Mouse (Mus musculus): Measurements from ENCODE around the gene Ms4a10.

The Ms4a10 gene

DNA sequence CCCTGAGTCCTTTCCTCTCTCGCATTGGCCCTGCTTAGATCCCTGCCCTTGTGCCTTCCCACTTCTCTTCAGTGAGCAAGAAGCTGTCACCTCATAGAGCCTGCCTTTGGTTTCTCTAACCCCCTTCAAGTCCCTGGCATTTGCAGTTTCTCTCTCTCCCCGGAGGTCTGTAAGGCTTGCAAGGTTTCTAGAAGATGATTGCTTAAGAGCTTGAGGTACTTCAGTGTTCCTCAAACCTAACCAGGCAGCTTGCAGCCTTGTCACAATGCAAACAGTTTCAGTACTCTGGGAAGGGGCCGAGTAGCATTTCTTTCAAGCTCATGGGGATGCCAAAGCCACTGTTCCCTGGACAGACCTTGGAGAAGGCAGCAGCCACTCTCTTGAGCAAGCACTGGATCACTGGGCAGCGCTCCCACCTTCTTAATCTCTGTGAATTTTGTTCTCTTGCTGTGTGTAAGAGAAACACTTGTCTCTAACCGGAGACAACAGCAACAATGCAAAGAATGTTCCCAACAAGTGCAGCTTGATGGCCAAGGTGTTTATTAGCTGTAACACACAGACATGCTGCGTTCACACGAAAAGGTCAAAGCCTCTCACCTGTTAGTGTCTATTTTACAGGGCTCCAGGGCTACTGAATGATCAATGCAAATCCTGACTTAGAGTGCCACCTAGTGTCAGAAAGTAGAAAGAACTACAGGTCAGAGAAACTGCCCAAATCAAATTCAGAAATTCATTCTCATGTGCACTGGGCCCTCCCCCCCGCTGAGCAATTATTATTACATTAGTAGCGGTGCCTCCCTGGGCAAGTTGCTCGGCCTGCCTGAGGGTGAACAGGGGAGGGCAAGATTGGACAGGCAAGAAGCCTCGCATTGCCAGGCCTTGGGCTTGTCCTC lies 15.1 kb downstream of the Ms4a10 start:
- DNase-seq (ENCODE audit: low spot score in 2 of 2), result peak in 1 of 2 experiments; percentile 73

DNA sequence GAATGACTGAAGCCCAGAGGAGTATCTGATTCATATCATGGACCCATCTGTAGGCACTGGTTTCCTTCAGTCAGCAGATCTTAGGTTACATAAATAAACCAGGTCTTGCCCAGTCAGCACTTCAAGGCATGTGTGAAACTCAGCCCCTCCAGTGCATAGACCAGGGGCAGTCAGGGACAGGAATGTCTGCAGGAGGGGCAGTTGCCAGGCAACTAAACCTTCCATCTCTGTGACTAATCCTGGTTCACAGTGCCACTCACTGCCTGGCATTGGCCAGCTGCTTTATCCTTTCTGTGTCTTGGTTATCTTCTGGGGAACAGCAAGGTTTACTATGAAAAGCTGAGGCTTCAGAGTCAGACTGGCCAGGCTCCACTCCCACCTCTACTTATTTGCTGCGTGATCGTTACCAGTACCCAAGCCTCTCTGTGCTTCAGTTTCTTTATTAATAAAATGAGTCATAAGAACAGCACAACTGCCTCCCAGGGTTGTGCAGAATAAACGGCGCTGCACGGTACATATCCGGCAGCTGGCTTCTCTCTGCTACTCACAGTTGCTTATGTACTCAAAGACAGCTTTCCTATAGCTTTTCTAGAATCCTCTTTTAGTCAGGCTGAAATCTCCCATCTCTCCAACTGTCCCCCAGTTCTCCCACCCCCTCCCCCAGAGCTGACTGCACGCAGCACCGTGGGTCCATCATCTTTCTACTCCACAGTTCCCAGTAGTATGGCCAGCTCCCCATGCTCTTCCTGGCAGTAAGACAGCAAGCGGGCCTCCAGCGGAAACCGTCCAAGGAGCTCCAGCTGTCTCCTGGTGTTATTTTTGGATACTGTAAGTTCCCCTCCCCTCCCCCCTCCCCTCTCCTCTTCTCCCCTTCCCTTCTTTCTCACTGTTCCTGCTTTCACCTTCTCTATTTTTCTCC lies 22.2 kb downstream of the Ms4a10 start:
- DNase-seq (ENCODE audit: low spot score in 2 of 2), result no peak

DNA sequence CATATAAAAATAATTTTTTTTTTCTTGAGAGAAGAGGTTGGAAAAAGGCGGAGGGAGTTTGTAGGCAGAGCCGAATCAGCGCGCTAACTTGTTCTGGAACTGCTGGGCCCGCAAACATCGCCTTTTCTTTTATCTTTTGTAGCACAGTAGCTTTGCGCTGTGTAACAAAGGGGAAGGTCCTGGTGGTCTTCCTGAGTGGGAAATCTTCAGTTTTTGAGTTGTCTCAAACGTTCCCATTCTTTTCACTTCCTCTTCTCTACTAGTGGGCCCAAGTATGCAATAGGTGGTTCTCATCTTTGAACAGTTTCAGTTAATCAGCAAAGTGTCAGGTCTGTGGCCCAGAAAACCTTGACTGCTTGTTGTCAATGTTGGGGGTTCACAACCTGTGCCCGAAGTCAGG lies 24.9 kb downstream of the Ms4a10 start:
- DNase-seq (ENCODE audit: low spot score in 2 of 2), result no peak

GRCm38 (mm10) chr19:10949112-10949511 lies 25.4 kb downstream of the Ms4a10 start, which contains the start of gene Ccdc86:
Gene Ccdc86, minus strand, starts transcription at chr19:10949266.
- peak; percentile 92 for DNase-seq (ENCODE audit: low spot score in 2 of 2)

DNA sequence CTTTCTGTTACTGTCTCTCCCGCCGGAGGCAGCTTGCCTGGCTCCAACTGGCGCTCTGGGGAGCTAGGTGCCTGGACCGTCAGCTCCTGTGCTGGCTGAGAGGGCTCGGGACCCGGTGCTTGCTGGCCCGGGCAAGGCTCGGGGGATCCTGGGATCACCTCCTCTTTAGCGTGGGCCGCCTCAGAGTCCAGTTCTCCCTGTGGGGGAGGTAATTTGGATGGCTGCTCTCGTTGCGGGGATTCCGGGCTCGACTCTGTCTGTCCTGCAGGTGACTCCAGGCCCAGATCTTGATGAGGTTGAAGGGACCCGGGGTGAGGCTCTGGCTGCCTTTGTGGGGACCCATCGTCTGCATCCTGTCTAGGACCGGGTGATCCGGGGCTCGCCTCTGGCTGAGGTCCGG lies 26.1 kb downstream of the Ms4a10 start:
- peak; percentile 9 to 16 for DNase-seq (ENCODE audit: low spot score in 2 of 2)

DNA sequence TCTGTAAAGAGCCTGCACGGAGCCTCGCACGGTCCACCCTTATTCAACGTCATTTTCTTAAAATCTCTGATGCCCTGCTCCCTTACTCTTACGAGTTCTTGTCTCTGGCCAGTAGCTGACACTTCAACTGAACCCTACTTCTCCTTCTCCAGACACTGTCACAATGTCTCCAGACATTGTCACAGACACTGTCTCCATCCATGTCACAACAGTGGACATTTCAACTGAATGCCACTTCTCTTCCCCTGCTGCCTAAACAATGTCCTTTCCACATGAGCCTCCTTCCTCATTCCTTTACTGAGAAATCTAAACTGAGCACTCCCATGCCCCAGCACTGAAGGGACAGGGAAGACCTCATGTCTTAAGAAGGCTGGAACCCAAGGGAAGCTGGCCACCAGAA lies 27.3 kb downstream of the Ms4a10 start:
- no peak for DNase-seq (ENCODE audit: low spot score in 2 of 2)

DNA sequence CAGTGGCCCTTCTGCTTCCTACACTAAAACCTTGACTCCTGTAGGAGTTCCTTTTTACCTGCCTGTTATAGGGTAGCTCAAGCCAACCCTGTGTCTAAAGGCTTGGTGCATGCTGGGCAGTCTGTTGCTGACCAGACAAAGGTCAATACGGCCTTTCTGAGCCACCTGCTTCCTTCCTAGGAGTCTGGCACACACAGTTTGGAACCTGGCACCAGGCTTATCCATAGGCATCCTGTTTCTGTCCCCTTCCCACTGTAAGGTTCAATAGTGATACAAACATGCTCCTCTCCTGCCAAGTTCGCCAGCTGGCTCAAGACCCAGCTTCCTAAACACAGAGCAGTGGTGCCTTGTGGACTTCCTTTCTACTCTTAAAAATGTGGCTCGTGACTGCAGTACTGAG lies 28.0 kb downstream of the Ms4a10 start:
- DNase-seq (ENCODE audit: low spot score in 2 of 2), result no peak

DNA sequence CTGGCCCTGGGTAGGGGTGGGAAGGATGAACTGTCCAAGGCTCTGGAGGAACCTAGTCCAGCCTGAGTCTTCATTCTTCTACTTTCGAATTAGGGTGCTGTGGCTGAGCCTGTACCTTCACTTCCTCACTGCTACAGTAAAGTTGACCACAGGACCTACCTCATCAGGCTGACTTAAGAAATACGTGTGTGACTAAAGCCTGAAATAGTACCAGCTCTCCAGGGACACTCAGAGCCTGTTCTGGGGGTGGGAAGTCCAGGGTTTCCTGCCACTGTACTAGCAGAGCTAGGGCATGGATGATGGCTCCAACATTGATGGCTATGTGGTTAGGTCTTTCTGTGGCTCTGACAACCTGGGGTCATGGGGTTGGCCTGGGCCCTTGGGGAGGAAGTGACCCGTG lies 30.5 kb downstream of the Ms4a10 start:
- no peak for DNase-seq (ENCODE audit: low spot score in 2 of 2)

GRCm38 (mm10) chr19:10940801-10941457 lies 33.5 kb downstream of the Ms4a10 start:
- no peak for DNase-seq (ENCODE audit: low spot score in 2 of 2)

- peak; percentile 34 to 66 for DNase-seq (ENCODE audit: low spot score in 2 of 2)
Measured at GRCm38 (mm10) chr19:10940097-10940800, 34.2 kb downstream of the Ms4a10 start.

GRCm38 (mm10) chr19:10938771-10939170 lies 35.7 kb downstream of the Ms4a10 start:
- DNase-seq (ENCODE audit: low spot score in 2 of 2), result no peak

DNA sequence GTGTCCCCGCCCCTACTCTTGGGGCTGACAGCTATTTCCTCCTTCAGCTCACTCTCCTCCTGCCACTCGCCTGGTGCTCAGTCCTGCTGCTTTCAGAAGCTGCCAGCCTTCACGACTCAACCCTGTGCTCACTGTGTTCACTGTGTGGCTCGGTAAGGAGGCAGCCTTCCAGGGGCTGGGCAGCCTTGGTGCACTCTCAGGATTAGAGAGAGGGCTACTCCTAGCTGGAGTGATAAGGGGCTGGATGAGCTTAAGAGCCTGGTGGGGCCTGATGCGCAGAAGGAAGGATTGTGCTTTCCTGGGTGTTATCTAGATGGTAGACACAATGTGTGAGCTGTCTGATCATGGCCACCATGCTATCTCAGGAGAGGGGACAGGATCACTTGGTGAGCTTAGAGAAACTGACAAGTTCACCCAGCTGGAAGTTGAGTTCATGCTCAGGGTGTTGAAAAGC lies 37.3 kb downstream of the Ms4a10 start, which contains the start of gene Ptgdr2:
Gene Ptgdr2, plus strand, starts transcription at position 51 of the 454 bp plus-strand sequence.
- no peak for DNase-seq (ENCODE audit: low spot score in 2 of 2)

DNA sequence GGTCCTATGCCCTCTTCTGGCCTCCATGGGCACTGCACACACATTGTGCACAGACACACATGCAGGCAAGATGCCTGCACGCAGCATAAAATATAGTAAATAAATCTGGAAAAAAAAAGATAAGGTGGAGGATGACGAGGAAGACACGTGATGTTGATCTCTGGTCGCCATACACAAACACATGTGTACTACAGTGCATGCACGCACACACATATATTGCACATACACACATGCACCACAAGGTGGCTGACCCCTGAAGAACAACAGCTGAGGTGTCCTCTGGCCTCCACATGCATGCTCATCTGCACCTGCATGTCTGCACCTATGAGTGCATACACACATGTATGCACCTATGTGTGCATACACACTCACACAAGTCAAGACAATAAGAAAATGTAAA lies 38.4 kb downstream of the Ms4a10 start:
- DNase-seq (ENCODE audit: low spot score in 2 of 2), result no peak

GRCm38 (mm10) chr19:10935029-10935428 lies 39.4 kb downstream of the Ms4a10 start:
- no peak for DNase-seq (ENCODE audit: low spot score in 2 of 2)

- DNase-seq (ENCODE audit: low spot score in 2 of 2), result no peak
Measured at GRCm38 (mm10) chr19:10930641-10931040, 43.8 kb downstream of the Ms4a10 start.

DNA sequence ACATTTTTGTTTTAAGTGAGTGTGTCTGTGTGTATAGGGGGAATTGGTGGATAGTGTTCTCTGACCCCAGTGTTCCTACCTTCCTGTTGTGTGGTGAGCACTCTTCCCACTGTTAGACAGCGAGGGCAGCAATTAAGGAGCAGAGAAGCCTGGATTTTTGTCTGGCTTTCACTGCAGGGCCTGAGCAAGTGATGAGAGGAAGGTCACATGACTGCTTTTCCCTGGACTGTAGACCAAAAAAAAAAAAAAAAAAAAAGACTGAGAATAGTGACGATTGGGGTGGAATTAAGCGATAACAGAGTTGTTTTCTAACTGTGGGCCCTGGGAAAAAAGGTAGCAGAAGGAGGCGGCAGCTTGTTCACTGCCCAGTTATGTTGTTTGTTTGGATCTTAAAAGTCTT lies 47.8 kb downstream of the Ms4a10 start:
- DNase-seq (ENCODE audit: low spot score in 2 of 2), result no peak

DNA sequence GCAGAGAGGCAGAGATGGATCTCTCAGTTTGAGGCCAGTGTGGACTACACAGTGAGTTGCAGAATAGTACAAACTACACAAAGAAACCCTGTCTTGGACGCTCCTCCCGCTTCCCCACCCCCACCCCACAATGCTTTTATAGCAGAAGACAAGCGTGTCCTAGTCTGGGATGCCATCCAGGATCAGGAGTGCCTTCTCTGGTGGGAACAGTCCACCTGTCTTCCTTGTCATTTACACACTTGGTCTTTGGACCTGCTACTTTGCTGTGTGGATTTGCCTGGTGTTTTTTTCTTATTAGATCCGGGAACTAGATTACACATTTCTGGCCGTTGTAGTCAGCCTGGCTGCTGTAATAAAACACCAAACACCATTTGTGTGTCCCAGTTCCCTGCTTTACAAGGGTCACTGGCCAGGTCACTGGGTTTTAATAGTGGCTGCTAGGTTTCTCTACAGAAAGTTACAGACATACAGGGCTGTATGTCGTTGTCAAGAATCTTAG lies 48.3 kb downstream of the Ms4a10 start:
- DNase-seq (ENCODE audit: low spot score in 2 of 2), result no peak

GRCm38 (mm10) chr19:10924220-10924619 lies 50.2 kb downstream of the Ms4a10 start:
- no peak for DNase-seq (ENCODE audit: low spot score in 2 of 2)

DNA sequence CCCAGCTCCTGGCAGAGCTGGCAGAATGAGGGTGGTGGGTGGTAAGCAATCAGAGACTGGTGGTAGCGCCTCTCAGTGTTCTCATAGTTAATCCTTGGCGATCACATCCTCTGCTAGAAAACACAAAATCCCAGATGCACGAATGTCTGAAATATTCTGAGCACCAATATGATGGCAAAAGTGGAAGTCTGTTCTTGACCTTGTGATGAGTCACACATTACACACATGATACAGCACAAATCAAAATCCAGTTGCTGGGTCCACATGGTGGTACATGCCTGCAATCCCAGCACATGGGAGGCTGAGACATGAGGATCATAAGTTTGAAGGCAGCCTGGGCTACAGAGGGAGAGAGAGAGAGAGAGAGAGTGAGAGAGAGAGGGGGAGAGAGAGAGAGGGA lies 53.4 kb downstream of the Ms4a10 start:
- DNase-seq (ENCODE audit: low spot score in 2 of 2), result no peak

- no peak for DNase-seq (ENCODE audit: low spot score in 2 of 2)
Measured at GRCm38 (mm10) chr19:10920532-10920931, 53.9 kb downstream of the Ms4a10 start, which contains the start of gene Zp1. Gene Zp1, minus strand, starts transcription at chr19:10920632.
